Mouse (Mus musculus): ENCODE results near the gene Spata9.
"Not testable (repeated sequence)": the region's sequence is repeated elsewhere in the genome, so short reads cannot be mapped to it uniquely, and the experiment has no call there.

Gene Spata9

DNA sequence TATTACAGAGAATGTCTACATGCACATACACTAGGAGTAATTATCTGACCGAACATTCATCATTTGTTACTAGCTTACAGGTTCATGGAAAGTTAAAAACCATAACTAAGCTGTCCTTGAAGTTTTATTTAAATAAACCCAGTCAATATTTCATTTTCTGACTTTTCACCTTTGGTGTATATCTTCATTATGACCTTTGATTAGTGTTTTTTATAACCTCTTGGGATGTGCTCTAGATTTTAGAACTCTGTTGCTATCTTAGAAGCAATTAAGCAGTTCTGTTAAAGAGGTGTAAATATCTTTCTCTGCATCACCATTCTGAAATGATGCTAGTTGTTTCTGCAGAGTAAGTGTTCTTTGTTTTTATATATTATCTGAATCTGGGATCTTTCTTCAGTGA is at the start of gene Spata9:
Gene Spata9 (plus strand): TSS at position 301 of the 400 bp plus-strand sequence.
- in situ Hi-C loops (cut with MboI; ENCODE audit: low sequenced_read_pairs), result no loop called here

DNA sequence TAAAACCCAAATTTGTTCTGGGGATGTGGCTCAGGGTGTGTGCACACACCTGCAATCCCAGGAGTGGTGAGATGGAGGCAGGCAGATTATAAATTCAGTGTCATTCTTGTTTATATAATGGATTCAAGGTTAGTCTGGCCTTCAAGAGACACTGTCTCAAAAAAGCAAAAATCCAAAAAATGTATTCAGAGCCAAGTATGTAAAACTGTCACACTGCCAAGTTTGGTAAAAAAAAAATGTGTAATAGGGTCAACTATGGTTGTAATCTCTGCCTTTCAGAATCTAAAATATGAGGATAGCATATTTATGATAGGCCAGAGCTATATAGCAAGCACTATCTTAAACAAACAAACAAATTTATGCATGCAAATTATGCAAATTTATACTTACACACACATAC is 39.0 kb upstream of the Spata9 start:
- in situ Hi-C loops (cut with MboI; ENCODE audit: low sequenced_read_pairs), result no loop called here

DNA sequence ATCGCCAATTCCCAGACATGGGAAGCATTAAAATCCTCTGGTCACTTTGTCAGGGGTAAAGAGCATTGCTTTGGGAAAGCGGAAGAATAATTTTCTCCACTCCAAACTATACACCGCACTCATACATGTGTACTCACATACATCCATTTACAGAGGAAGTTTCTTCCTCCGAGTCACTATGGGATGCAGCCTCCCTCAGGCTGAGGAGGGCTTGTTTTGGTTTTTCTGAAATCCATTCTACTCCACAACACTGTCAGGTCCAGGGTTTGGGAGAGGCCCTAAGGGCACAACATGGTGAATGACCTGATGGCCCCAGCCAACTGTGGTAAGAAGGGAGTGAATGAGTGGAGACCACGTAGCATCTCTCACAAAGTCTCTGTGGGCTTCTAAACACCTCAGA is 37.9 kb upstream of the Spata9 start:
- in situ Hi-C loops (cut with MboI; ENCODE audit: low sequenced_read_pairs), result not testable (repeated sequence)

DNA sequence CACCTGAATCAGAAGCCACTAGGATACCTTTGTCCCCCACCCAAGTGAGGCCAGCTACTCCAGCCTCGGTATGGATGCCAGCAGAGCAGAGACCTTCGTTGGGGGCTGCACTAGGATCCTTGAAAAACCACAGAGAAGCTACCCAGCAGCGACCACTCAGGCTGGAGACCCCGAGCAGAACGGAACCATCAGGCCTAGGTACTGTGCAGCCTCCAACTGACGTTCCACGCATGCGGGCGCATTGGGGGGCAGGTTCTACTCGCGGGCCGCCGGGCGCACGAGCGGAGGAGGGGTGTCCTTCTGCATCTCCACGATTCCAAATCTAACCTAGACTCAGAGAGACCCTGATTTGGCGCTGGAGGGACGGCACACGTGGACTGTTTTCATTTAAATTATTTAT is 36.9 kb upstream of the Spata9 start:
- in situ Hi-C loops (cut with MboI; ENCODE audit: low sequenced_read_pairs), result no loop called here

DNA sequence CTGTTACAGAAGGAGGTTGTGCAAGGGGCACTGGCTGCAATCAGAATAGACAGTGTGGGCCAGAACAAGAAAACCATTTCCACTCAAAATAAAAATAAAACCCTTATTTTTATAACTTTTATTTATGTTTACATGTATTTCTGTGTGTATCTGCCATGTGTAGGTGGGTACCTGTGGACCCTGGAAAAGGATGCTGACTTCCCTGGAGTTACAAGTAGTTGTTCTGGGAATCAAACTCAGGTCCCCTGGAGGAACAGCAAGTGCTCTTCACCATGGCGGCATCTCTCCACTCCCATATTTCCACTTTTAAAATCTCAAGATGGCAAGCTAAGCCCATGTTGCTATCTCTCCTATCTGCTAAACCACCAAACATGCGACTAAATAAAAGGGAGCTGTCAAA is 36.3 kb upstream of the Spata9 start:
- in situ Hi-C loops (cut with MboI; ENCODE audit: low sequenced_read_pairs), result no loop called here

DNA sequence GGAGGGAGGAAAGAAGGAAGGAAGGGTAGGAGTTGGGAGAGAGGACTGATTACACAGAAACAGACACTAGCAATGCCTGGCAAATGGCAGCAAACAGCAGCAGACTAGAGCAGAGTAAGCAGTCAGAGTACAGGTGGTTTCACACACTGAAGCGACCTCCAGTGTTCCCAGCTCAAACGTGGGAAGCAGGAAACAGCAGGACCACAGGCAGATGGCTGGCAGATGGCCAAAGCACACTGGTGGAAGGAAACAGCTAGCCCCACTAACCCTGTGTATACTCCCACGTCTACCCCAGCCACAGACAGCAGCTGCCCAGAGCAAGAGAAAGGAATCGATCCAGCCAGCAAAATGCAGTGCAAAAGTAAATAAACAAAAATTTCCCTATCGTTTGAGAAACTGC is 35.9 kb upstream of the Spata9 start:
- in situ Hi-C loops (cut with MboI; ENCODE audit: low sequenced_read_pairs), result no loop called here

DNA sequence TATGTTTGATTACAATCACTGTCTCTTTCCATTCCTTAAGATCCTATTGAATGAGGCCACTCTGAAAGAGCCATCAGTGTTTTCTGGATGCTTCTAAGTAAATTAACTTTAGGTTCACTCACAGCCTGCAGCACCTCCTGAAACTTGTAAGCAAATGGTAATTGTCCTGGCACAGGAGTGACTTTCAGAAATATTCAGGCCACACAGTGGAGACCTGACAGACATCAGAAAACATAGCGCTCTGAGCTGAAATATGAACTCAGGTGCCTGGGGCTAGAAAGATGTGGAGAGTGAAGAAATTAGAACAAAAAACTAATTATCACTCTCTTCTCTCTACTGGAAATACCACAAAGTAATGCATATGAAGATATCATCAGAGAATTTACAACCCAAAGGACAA is 33.7 kb upstream of the Spata9 start:
- in situ Hi-C loops (cut with MboI; ENCODE audit: low sequenced_read_pairs), result no loop called here

DNA sequence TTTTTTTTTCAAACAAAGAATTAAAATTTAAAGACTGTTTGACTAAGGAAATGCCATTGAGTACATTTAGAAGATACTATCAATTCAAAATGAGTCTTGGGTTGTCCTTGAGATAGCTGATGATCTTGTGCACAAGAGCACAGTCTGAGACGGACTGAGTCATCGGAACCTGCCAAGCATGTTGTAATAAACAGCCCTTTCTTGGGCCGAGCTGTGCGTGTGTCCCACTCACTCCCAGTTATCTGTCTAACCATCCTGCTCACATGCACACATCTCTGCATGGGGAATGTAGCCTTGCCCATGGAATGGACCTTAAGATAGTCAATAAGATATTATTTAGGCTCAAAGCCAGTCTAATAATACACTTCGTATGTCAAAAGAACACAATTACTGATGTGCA is 28.1 kb upstream of the Spata9 start:
- in situ Hi-C loops (cut with MboI; ENCODE audit: low sequenced_read_pairs), result no loop called here

DNA sequence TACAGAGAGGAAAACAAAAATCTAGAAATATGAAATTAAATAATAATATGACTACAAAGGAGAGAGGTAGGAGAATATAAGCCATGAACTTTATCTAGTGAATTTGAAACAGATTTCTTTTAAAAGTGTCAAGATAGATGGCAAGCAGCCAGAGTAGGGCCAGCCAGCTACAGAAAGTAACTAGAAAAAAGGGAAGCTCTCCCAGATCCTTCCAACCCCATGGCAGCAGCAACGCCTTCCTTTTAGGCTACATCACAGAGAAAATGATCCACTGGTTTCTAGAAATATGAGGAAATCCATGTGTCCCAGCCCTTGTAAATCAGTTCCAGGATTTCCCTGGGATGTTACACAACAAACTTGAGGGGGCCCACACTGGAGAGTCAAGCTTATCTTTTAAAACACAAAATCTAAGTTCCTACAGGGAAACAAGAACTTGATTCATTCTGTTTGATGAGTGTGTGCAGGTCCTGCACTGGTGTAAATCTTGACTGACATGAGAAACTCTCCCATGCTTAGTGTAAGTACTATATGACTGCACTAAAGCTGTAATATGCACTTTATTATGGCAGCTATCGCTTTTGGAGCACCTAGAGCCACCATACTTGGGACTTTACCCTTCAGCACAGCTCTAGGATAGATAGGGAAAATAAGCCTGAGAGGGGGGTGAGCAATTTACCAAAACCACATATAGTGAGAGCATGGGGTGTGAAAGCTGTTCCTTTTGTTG is 26.0 kb upstream of the Spata9 start:
- in situ Hi-C loops (cut with MboI; ENCODE audit: low sequenced_read_pairs), result no loop called here

DNA sequence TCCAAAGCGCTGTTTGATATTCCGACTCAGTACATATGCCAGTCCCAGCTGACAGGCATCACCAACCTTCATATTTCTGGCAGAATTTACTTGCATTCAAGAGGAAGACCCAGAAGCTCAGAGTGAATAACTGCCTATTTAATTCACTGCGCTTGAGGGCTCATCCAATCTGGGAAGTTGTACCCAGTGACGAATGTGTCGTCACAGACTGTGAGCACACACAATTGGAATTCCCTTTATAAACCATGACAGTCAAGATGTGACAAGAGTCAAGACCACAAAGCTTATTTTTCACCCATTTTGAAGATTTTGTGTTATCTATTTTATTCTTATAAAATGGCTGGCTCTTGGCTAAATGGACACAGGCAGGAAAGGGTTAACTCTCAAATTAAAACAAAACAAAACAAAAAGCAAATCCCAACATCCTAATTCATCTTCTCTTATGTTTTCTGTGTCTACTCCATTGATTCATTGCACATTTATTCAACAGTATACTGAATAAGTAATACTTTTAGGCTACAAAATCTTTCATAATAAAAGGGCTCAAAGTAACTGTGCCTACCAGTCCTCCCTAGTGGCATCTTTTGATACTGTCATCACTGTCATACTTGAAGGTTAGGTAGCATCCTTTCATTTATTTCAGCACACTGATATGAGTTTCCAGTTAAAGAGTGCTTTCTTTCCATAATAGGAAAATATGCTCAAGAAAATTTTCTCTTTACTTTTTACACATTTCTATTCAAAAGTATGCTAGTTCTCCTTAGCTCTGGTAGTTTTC is 25.2 kb upstream of the Spata9 start:
- in situ Hi-C loops (cut with MboI; ENCODE audit: low sequenced_read_pairs), result no loop called here

DNA sequence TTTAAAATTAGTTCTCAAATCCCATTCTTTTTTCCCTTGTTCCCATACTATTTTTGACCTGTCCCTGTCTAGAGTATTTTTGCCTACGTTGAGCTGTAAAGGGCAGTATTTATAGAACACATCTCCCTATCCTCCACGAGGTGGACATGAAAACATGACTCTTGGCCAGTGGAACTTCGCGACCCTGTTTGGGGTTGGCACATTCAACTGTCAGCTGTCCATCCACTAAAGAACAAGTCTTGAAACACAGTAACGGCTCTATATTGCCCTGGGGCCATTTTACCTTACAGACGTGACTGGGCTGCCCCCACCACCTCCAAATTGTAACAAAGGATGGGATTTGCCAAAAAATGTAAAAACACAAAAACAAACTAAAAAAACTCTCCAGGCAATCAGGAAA is 24.2 kb upstream of the Spata9 start:
- in situ Hi-C loops (cut with MboI; ENCODE audit: low sequenced_read_pairs), result no loop called here

DNA sequence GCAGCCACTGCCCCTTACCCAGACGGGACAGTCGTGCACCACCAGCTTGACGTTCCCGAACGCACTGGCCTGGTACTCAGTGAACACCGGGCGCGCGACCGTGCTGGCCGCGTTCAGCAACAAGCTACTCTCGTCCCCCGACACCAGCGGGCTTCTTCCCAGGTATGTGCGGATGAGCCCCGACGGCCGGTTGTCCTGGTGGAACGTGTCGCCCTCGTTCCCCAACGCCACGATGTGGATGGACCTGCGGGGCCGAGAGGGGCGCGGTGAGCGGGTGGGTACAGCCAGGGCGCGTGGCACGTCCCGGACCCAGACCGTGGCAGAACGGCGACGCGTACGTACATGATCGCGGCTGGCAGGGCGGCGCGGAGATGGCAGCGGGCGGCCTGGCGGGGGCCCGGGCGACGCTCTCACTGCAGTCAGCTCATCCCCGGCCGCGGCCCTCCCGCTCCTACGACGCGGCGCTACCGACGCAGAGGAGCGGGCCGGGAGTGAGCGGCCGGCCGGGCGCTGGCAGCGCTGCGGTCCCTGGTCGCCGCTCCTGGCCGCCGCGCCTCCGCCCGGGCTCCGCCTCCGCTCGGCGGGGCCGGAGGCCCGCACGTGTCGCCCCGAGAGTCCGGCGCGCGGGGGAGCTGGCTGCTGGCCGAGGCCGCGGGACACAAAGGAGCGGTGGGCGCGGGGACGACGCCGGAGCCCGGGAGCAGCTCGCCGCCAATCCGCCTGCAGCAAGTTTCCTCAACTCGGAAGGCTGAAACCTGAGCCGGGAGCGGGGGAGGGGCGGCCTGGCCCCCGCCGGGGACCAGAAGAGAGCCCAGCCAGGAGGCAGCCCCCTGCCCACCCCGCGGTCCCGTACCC is 23.5 kb upstream of the Spata9 start, which contains the start of gene Rhobtb3:
Gene Rhobtb3 (minus strand): TSS at position 737 of the 855 bp plus-strand sequence.
- in situ Hi-C loops (cut with MboI; ENCODE audit: low sequenced_read_pairs), result no loop called here

DNA sequence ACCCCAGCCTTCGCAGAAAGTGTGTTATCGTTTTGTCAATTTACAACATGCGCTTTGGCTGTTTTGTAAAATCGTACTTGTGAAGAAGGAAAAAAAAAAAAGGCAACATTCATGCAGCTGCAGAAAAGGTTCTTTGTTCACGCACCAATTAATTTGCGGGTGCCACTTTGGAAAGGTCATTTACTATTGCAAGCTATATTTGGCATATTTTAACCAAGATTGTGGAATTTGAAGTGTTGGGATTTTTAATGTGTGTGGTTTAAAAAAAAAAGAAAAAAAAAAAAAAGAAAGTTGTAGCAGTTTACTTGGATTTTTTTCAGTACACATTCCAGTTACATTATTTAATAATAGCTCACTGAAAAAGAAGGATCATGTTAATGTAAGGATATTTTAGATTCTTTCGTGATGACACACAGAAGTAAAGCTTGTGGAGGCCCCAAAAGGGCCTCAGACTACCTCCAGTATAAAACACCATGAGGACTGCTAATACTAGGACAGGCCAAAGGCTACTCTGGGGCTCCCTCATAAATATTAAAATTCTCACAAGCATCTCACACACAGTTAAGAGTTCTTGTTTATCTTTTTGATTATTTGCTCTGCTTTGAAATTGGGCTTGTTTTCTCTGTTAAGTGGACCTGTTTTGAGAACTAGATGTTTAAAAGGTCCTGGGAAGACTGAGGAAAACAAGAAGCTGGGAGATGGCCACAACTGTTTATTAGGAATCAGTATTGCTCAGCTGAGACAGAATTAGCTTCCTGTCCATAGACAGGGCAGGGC is 22.7 kb upstream of the Spata9 start:
- in situ Hi-C loops (cut with MboI; ENCODE audit: low sequenced_read_pairs), result no loop called here

DNA sequence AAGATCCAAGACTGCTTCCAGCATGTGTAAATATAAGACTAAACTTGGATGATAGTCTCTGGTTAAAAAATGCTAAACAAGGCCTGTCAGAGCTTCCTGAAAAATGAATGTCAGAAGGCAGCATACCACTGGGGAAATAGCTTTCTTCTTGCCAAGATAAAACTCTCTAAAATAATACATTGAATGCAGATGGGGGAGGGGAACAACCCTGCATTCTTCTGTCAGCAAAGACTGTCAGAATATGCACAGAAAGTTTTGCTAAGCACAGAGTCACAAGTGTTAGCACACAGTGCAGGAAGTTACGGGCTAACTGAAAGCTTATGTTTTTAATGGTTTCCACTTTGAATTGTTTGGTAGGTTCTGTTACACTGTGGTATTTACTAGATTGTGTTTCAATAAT is 16.7 kb upstream of the Spata9 start:
- in situ Hi-C loops (cut with MboI; ENCODE audit: low sequenced_read_pairs), result no loop called here

DNA sequence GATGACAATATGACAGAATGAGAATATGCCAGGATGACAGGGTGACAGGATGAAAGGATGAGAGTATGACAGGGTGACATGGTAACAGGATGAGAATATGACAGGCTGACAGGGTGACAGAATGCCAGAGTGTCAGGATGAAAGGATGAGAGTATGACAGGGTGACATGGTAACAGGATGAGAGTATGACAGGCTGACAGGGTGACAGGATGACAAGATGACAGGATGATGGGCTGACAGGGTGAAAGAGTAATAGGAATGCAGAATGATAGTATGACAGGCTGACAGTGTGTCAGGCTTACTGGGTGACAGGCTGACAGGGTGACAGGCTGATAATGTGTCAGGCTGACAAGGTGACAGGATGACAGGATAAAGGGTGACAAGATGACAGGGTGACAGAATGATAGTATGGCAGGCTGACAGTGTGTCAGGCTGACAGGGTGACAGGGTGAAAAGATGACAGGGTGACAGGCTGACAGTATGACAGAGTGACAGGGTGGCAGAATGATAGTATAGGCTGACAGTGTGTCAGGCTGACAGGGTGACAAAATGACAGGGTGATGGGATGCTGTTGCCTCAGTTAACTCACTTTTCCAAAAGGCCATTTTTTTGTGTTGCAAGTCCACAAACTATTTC is 11.5 kb upstream of the Spata9 start:
- in situ Hi-C loops (cut with MboI; ENCODE audit: low sequenced_read_pairs), result no loop called here

DNA sequence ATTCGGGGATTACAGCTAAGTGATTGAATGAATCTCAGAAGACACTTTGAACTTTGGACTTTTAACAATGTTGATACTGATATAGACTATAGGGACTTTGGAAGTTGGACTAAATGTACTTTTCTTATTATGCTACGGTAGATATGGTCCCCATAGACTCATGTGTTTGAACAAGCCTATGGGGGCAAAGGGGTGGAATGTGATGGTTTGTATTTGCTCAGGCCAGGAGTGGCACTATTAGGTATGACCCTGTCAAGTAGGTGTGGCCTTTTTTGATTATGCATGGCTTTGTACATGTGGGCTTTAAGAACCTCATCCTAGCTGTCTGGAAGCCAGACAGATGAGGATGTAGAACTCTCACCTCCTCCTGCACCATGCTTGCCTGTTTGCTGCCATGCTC is 7.5 kb downstream of the Spata9 start:
- in situ Hi-C loops (cut with MboI; ENCODE audit: low sequenced_read_pairs), result no loop called here

DNA sequence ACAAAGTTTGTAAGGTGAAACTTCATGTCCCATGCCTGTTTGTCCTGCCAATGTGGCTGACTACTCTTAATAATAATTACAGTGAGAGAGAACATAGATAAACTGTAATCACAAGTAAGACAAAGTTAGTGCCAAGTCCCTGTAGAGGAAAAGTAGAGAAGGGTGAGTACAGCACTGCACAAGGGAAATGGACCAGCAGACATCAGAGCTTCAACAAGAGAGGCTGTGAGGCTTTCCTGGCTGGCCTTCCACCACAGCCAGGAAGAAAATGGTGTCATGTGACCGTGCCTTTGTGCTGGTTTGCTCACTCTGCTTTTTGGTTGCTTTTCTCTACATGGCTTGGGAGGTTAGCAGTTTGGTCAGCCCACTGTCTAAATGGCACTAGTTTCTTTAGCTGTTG is 8.7 kb downstream of the Spata9 start:
- in situ Hi-C loops (cut with MboI; ENCODE audit: low sequenced_read_pairs), result no loop called here

DNA sequence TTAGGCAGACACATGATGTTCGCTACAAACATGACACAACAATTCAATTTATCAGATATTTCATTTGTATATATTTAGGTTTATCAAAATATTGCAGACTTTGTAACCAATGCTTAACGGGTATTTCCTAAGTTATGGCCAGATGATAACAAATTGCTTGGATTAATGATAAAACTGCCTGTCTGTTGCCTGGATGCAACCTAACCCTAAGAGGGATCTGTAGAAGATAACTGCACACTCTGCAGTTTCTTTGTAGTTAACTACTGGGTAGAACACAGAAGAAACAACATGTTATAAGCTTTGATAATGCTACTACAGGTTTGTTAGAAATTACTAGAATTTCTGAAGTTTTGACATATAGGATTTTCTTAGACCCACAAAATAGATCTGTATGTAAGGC is 9.3 kb downstream of the Spata9 start:
- in situ Hi-C loops (cut with MboI; ENCODE audit: low sequenced_read_pairs), result no loop called here

DNA sequence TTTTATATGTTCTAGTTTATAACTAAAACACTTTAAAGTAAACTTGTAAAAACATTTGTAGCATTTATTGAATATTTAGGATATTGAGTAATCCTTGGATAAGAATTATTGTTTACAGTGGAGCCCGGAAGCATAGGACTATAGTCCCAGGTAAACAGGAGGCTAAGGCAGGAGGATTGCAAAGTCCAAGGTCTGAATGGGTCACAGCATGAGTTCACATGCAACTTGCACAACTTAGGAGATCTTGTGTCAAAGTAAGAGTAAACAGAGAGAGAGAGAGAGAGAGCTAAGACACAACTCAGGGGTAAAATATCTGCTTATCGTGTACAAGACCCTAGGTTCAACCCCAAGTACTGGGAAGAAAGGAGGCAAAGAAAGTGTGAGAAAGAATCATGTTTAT is 9.7 kb downstream of the Spata9 start:
- in situ Hi-C loops (cut with MboI; ENCODE audit: low sequenced_read_pairs), result no loop called here

DNA sequence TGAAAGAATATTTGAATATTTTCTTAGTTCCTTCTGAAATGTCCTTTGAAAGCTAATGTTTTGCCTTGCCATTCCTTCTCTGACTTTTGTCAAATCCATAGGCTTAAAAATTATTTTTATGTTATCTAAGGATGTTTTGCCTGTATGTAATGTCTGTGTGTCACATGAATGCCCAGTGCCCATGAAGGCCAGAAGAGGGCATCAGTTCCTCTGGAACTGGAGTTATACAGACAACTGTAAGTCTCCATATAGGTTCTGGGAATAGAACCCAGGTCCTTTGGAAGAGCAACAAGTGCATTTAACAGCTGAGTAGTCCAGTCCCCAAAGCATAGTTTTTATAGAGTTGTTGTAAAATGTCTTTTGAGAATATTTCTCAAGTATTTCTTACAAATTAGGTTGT is 15.0 kb downstream of the Spata9 start:
- in situ Hi-C loops (cut with MboI; ENCODE audit: low sequenced_read_pairs), result no loop called here
